Mouse (Mus musculus) lung, adult 2 months (tissue): ENCODE data around the gene Eml6.

Experiments used
- CTCF ChIP-seq: fragments of 200-500 bp; IDR thresholded peaks from 2 replicates; pipeline ENCODE4 v1.5.1; 2011; ENCODE audit warnings: mild to moderate bottlenecking, low read length, control low read depth; ENCODE audit not compliant: insufficient read depth
- POLR2A ChIP-seq: fragments of 200-500 bp; IDR thresholded peaks from 2 replicates; pipeline ENCODE4 v1.6.1; 2011; ENCODE audit warnings: low read depth, mild to moderate bottlenecking, control low read depth, low read length, borderline replicate concordance; ENCODE audit errors: extremely low read depth

- TF ChIP-seq CTCF (no peak), POLR2A (no peak)
These were observed 689 bp downstream of the Eml6 start for GRCm38 (mm10) chr11:30025144-30025543.
